ENCODE assay signal across 1 mouse cellular context in genomic region chr2:30463904-30464330, GRCm38 (mm10).
TF ChIP-seq lines count a peak whose summit lies in the region.

No protein-coding gene starts in this region.

TF ChIP-seq in MEL, 35 proteins besides CTCF, POLR2A, EP300 and RAD21 (continued from another document):
- TF ChIP-seq MEF2A (IDR thresholded peaks at IDR 0.05; ENCODE audit: extremely low read depth, insufficient replicate concordance, low read depth, low read length, poor library complexity, severe bottlenecking) (no peak), TCF12 (IDR thresholded peaks at IDR 0.05; ENCODE audit: low read depth, low read length) (peak; percentile 10; the same call in 1 of the 2 replicates), POLR2AphosphoS2 (IDR thresholded peaks at IDR 0.05; ENCODE audit: low read length) (peak; percentile 95), CHD2 (IDR thresholded peaks at IDR 0.05; ENCODE audit: low read length) (no peak; the same call in 1 of the 2 replicates), NELFE (IDR thresholded peaks at IDR 0.05; ENCODE audit: low read depth, low read length) (peak; percentile 69), POLR2AphosphoS5 (IDR thresholded peaks at IDR 0.05; ENCODE audit: borderline replicate concordance, low read depth, low read length) (peak; percentile 62; the same call in 1 of the 2 replicates), SIN3A (IDR thresholded peaks at IDR 0.05; ENCODE audit: low read length) (peak; percentile 77), SMC3 (IDR thresholded peaks at IDR 0.05; ENCODE audit: low read depth, low read length) (no peak), HCFC1 (IDR thresholded peaks at IDR 0.05; ENCODE audit: low read depth, low read length) (peak; percentile 65; the same call in 1 of the 2 replicates), MAZ (IDR thresholded peaks at IDR 0.05; ENCODE audit: low read depth, low read length) (peak; percentile 65; the same call in 1 of the 2 replicates), UBTF (IDR thresholded peaks at IDR 0.05; ENCODE audit: borderline replicate concordance, insufficient read depth, low read depth, low read length) (no peak), RCOR1 (IDR thresholded peaks at IDR 0.05; ENCODE audit: low read depth, low read length) (peak; percentile 51; the same call in 1 of the 2 replicates), MAFK (IDR thresholded peaks at IDR 0.05; ENCODE audit: borderline replicate concordance, low read depth, low read length) (no peak), GATA1 (IDR thresholded peaks at IDR 0.05; ENCODE audit: low read depth, low read length) (0 out of 2 replicates have a peak, but pooled peaks have one; percentile 13)
